Mouse (Mus musculus) myocyte (in vitro differentiated cells): ENCODE results near the gene Cbwd1.

Experiments used
- CEBPB ChIP-seq: IDR thresholded peaks from 2 replicates; pipeline ENCODE4 v1.6.1; 2011; ENCODE audit warnings: mild to moderate bottlenecking, moderate library complexity; ENCODE audit not compliant: poor library complexity, insufficient read depth, severe bottlenecking
- E2F4 ChIP-seq: IDR thresholded peaks from one replicate; pipeline ENCODE4 v1.6.1; 2011; ENCODE audit warnings: mild to moderate bottlenecking, control low read depth, moderate library complexity; ENCODE audit not compliant: insufficient read depth
- MAX ChIP-seq: IDR thresholded peaks from one replicate; pipeline ENCODE4 v1.6.1; 2011; ENCODE audit warnings: low read depth, mild to moderate bottlenecking, control low read depth
- MYOD1 ChIP-seq, 3 experiments: IDR thresholded peaks; one replicate each; pipeline ENCODE4 v1.6.1; 2011; ENCODE audit warnings: control low read depth in 2 of 3, low read depth in 2 of 3, mild to moderate bottlenecking in 2 of 3, moderate library complexity in 1 of 3; ENCODE audit not compliant: insufficient read length in 2 of 3, control insufficient read depth in 1 of 3
- MYOG ChIP-seq, 3 experiments: IDR thresholded peaks; one replicate each; pipeline ENCODE4 v1.6.1; 2011; ENCODE audit warnings: control low read depth in 2 of 3, low read depth in 2 of 3, mild to moderate bottlenecking in 2 of 3; ENCODE audit not compliant: insufficient read length in 2 of 3, control insufficient read depth in 1 of 3, insufficient read depth in 1 of 3
- POLR2A ChIP-seq: IDR thresholded peaks from one replicate; pipeline ENCODE4 v1.6.1; 2011; ENCODE audit warnings: low read depth, mild to moderate bottlenecking, control low read depth, moderate library complexity; ENCODE audit not compliant: insufficient read length
- POLR2AphosphoS2 ChIP-seq: IDR thresholded peaks from one replicate; pipeline ENCODE4 v1.6.1; 2011; ENCODE audit warnings: low read depth, control low read depth; ENCODE audit not compliant: insufficient read length
- TCF12 ChIP-seq: IDR thresholded peaks from one replicate; pipeline ENCODE4 v1.6.1; 2011; ENCODE audit warnings: mild to moderate bottlenecking, control low read depth; ENCODE audit not compliant: poor library complexity, insufficient read depth, severe bottlenecking
- TCF3 ChIP-seq: IDR thresholded peaks from one replicate; pipeline ENCODE4 v1.6.1; 2011; ENCODE audit warnings: low read depth, control low read depth; ENCODE audit not compliant: insufficient read length
- USF1 ChIP-seq: IDR thresholded peaks from one replicate; pipeline ENCODE4 v1.6.1; 2011; ENCODE audit warnings: low read depth, mild to moderate bottlenecking, control low read depth, moderate library complexity

DNA sequence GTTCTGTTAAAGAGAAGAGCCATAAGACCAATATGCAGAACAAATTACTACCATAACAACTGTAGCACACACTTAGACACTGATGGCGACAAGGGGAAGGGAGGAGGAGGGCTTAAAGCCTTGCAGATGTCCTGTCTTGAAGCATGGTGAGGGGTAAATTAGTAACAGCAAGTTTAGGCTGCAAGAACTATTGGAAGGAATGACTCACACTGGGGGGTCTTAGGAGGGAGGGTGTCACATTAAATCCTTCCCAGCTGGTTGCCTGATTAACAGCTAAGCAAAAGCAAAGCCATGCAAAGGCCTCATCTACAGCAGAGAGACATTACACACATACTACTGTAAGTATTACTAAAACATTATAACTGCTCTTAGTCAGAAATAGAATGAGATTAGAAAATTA is 32.4 kb downstream of the Cbwd1 start:
- TF ChIP-seq USF1 (no peak), POLR2A (no peak), MAX (no peak), MYOG (IDR thresholded peaks at IDR 0.05; ENCODE audit: control insufficient read depth in 1 of 3, insufficient read depth in 1 of 3, insufficient read length in 2 of 3, low read depth in 2 of 3) (no peak), POLR2AphosphoS2 (no peak), TCF12 (no peak), E2F4 (no peak), TCF3 (no peak), MYOD1 (IDR thresholded peaks at IDR 0.05; ENCODE audit: control insufficient read depth in 1 of 3, insufficient read length in 2 of 3, low read depth in 2 of 3) (no peak), CEBPB (no peak)
